Mouse (Mus musculus) embryo, embryonic 10.5 days (tissue): ENCODE results near the gene Actn4.

Experiments used
- DNase-seq: peaks from one replicate; pipeline ENCODE4 v3.0.0-alpha.2; 2015; ENCODE audit warnings: low spot score

The Actn4 gene

GRCm38 (mm10) chr7:28950346-28951037 lies 11.6 kb downstream of the Actn4 start:
- DNase-seq: no peak

DNA sequence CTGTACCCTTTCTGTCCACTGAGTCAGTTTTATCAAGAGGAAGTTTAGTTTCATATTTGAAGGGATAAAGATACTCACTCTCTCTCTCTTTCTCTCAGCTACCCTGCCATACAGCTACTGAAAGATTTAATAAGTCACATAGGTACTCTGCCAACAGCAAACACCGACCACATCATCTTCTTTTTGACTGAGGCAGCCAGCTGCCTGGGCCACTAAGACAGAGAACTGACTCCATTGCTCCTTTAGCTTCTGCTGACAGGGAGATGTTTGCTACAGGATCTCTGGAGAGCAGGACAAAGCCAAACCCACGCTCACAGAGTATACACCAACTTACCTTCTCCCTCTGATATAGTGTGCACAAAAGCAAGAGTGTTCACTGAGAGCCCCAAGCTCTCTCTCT lies 12.8 kb downstream of the Actn4 start:
- DNase-seq: no peak

DNA sequence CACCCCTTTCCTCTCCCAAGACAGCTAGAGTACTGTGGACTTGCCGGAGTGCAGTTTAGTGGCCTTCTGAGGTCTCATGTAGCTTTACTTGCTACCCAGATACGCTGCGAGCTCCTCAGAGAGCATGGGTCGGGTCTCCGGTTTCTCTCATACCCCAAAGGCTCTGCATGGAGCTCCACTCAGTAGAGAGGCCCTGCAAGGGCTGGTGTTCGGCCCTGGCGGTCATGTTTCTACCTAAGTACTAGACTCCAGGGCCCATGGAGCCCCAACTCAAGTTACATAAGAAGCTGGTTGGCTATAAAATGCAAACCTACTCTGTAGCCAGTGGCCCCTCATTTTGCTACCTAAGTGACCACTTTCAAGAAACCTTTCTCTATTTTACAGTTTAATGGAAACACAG lies 13.4 kb downstream of the Actn4 start:
- DNase-seq: no peak

GRCm38 (mm10) chr7:28946271-28946610 lies 15.9 kb downstream of the Actn4 start:
- DNase-seq: peak; percentile 63

DNA sequence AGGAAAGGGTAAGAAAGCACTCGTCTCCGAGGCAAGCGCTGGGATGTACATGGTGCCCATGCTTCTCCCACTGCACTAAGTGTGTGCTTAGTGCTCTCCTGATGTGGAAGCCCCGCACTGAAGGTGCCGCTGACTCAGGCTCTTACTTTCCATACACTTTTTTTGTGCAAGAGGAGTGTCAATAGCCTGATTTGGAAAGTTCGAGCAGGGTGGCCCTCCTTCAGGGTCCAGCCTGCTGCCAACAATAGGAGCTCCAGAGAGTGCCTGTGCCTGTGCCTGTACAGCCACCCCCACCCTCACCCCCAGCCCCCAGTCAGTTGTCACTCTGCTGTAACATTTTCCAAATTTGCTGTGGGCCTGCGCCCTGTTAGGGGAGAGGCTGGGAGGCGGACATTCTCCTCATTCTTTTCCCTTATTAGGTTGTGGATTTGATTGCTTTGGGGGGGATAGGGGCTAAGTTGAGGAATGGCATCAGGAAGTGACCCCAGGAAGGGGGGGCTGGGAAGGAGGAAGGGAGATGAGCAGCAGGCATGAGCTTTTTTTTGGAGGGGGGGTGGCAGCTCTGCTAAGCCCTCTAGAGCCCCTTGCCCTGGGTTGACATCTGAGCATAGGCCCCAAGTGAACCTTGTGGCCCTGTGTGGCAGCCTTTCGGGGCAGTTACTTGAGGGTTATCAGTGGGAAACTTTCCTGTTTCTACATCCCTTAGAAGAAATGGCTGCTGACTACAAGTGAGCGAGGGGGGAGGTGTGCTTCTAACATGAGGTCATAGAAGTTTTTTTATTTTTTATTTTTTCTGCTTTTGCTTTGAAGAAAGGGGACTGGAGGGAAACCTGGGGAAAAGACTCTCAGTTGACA lies 16.5 kb downstream of the Actn4 start:
- peak; percentile 79 for DNase-seq

DNA sequence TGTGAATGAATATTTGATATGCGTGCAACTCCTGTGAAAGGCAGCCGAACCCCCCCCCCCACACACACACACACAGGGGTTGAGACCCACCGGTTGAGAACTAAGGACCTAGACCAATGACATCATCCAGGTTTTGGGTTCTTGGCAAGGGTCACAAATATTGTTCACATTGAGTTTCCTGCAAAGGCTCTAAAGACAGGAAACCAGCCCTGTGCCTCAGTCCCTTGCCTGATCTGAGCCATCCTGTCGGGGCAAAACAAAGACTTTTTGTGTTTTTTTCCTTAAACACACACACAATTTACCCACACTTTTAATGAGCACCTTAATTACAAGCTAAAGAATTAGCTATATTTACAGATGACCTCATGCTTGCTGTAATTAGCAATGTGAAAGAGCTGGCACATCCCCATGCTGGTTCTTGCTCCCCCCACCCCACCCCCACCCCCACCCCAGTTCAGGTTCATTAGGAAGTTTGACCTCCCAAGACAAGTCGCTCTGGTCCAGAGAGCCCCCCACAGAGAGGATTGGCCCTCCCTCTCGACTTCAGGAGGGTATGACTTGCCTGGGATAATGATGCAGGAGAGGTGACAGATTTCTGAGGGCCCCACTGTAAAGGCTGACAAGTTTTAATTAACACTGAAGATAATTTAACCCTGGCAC lies 17.3 kb downstream of the Actn4 start:
- no peak for DNase-seq

DNA sequence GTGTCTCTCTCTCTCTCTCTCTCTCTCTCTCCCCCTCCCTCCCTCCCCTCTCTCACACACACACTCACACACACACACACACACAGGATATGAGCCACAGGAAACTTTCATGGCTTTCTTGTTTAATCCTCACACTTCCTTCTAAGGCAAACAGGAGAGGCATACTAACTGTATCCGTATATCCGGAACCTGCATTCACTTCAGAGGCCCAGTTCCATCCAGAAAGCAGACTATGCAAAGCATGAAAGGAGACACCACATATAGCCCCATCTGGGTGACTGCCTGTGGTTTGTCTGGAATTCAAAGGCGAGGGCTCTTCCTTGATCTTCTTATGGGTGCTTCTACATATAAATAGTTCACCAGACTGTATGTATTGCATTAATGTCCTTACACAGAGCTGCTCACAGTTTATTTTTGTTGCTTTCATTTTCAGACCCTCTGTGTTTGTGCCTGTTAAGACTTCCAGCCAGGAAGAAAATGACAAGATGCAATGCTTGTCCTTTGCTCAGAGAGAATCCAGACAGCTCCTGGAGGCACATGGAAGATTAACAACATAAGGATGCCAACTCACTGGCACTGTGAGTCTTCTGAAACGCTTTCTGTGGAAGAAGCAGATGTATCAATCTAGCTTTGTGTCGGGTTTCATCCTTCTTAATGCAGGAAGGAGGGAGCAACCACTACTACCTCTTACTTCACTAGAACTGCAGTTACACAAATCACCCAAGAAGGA lies 18.5 kb downstream of the Actn4 start:
- DNase-seq: no peak

DNA sequence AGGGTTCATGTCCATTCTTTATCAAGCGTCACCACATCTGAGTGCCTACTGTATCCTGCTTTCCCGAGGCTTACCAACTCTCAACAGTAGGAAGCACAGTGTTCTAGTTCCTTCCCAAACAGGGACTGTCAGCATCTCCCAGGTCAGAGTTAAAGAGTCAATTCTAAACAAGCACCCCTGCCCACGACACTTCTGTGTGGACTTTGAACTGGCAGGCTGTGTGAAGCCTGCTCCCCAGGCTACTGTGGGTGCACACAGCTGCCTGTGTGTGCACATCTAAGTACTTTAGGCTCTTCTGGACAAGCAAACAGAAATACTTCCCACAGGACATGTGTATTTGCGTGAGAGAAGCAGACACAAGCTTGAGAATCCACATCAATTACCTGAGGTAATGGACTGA lies 20.6 kb downstream of the Actn4 start:
- DNase-seq: no peak

- no peak for DNase-seq
Observed at GRCm38 (mm10) chr7:28941129-28941528, 21.0 kb downstream of the Actn4 start.

- DNase-seq: no peak
Observed at GRCm38 (mm10) chr7:28939418-28940183, 22.5 kb downstream of the Actn4 start.

- no peak for DNase-seq
Observed at GRCm38 (mm10) chr7:28938654-28939053, 23.5 kb downstream of the Actn4 start.

DNA sequence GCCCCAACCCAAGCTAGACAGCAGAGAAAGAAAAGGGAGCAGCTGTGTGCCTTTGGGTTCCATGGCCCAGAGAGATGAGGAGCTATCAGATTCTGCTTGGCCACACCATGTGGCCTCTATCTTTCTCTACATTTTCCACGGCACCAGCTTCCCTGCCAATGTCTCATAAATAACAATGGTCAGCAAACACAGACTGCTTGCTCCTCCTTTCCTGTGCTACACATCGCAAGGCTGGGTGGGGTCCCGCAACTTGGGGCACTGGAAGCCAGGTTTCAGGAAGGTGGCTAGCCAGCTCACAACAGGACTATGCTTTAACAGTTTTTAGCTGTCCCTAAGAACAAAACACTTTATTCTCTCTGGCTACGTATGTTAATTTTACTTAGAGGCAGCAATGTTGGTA lies 25.4 kb downstream of the Actn4 start:
- no peak for DNase-seq

DNA sequence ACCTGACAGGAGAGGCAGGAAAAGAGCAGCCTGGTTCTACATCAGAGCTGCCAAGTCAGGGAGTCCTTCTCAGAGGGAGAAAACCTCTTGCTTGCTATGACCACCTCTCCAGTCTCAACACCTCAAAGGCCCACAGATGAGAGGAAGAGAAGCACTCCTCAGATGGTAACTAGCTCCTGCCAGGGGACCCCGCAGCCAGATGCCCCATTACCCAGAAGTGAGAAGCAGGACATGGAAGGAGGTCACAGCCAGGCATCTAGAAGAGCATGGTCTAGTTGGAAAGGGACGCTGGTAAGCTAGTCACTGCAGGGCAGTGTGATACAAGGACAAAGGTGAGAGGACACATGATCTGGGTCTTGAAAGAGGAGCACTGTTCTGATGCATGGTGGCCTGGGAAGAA lies 28.3 kb downstream of the Actn4 start:
- DNase-seq: no peak

- DNase-seq: no peak
Observed at GRCm38 (mm10) chr7:28932421-28933041, 29.6 kb downstream of the Actn4 start.

GRCm38 (mm10) chr7:28931695-28932039 lies 30.5 kb downstream of the Actn4 start:
- DNase-seq: no peak

DNA sequence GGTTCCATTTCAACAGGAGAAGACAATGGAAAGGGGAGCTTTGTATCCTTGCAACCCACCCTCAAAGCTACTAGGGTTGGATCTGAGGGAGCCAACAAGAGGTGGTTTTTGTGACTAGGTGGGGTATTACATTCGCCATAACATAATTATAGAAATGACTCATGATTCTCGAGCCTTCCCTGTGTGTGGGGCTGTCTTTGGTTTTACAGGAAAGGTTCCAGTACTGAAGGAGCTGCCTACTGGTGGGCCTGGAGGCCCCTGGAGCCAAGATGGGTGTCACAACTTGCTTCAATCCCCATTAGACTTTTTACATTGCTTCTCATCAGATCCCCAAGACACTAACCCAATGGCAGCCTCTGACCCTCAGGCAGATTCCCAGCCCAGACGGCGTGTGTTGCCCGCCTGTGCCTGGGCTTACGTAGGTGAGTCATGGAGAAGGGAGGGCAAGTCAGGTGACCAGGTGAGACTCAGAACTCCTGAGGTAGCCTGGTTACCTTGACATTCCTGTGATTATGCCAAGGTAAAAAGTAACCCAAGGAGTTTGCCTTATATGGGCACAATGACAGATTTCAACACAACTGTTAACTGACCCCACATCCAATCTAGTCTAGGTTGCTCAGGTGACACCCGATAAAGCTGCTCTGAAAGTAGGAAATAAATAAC lies 31.0 kb downstream of the Actn4 start:
- no peak for DNase-seq

- no peak for DNase-seq
Observed at GRCm38 (mm10) chr7:28930320-28931031, 31.7 kb downstream of the Actn4 start.

DNA sequence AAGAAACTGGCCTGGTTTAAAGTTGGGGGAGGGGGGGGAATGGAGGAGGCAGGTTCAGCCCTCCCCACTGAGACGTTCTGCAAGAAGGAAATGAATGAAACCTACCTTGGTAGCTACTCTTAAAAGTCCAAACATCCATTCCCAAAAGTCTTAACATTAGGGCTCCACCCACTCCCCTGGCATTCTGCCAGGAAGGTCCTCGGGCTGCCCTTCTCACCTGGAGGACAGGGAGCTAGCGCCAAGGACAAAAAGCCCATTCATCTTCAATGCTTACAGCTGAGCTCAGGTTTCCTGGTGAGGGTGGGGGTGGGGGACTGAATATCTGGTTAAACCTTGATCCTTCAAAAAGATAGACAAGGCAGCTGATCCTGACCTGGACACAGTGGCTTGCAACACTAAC lies 32.8 kb downstream of the Actn4 start:
- DNase-seq: no peak

GRCm38 (mm10) chr7:28926172-28926571 lies 36.0 kb downstream of the Actn4 start:
- DNase-seq: no peak

- DNase-seq: peak; percentile 57
Observed at GRCm38 (mm10) chr7:28925317-28925716, 36.8 kb downstream of the Actn4 start.
